Mouse (Mus musculus): ENCODE data around the gene Cpvl.

GRCm38 (mm10) chr6:53953348-53953747 is 25.1 kb downstream of the Cpvl start:
- no peak for TF ChIP-seq CTCF (IDR thresholded peaks at IDR 0.05; ENCODE audit: low read depth)
- TF ChIP-seq EP300 (IDR thresholded peaks at IDR 0.05; ENCODE audit: low read depth): no peak
